Mouse (Mus musculus) adrenal gland, postnatal 10 days (tissue): ENCODE measurements around the gene Bcorl1. TPM values are rescaled to one million over a fixed set of nuclear protein-coding genes. Genes with fewer than 3 reads are reported as not detected.
"Not testable (repeated sequence)": the region's sequence is repeated elsewhere in the genome, so short reads cannot be mapped to it uniquely, and the experiment has no call there.

ENCODE experiments used
- DNase-seq: peaks from one replicate; pipeline ENCODE4 v3.0.0; 2021; ENCODE audit warnings: mixed read lengths
- total RNA-seq, 2 experiments: library from RNA; stranded (reverse); gene quantifications; 2 replicates each; pipeline ENCODE4 v1.2.3; 2021

The Bcorl1 gene
- total RNA-seq, 2 experiments from 2014 or later = 9.9 to 12.6 TPM

DNA sequence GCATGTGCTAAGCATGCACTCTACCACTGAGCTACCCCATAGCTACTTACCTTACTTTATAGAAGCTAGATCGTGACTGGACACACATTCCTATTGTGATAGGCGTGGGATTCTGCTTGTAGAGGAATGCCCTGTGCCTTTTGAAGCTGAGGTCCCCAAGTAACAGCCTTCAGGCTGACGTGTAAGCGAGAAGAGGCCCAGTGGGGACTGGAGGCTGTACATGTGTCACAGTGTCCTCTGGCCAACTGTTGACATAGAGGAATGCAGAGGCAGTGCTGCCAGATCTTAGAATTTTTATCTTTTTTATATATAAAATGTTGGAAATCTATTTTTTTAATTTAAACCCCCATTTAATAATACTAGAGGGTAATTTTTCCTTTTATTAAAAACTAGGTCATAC, 58.8 kb downstream of the Bcorl1 start:
- no peak for DNase-seq

DNA sequence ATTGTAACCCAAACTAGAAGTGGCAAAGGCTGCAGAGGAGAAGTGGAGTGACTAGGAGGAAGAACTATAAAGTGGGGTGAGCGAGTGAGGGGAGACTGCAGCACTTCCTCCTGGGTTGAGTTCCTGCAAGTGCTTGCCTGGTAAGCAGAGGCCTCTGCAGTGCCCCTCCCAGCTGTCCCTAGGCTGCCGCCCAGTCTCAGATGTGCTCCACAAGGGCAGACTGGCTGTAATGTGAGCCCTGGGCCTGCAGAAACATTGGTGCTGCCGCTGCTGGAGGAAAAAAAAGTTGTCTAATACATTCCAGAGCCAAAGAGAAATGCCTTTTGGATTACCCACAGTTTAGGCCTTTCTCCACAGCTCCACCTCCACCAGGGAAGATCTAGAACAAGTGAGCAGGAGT, 64.0 kb downstream of the Bcorl1 start:
- DNase-seq = no peak

DNA sequence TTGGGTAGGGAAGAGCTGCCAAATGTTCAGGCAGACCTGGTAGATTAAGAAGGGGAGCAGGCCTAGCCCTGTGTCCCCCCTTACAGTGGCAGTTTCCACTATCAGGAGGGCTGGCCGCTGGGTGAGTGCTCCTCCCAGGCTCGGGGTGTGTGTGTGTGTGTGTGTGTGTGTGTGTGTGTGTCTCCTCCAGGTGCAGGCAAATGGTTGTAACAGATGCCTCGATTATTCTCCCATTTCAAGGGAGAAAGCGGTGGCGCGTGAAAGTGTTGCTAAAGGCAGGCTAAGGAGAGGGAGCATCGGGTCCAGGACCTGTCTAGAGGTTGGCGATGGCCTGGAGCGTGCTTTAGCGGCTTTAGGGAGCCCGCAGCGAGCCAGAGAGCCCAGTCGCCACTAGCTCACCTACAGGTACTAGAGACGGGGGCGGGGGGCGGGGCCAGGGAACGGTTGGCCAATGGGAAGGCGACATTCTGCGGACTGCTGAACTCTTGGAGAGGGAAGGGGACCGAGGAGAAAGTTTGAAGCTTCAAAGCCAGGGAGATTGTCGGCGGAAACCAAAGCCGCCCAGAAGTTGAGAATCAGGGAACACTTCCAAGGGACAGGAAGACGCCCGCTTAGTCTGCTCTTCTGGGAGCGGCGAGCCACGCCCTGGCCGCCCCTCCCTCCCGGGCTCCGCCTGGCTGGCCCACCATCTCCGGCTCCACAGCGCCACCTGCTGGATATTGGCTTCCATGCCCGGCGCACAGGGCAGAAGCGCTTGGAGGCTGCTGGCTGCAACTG, 68.6 kb downstream of the Bcorl1 start:
- DNase-seq = peak; percentile 93

DNA sequence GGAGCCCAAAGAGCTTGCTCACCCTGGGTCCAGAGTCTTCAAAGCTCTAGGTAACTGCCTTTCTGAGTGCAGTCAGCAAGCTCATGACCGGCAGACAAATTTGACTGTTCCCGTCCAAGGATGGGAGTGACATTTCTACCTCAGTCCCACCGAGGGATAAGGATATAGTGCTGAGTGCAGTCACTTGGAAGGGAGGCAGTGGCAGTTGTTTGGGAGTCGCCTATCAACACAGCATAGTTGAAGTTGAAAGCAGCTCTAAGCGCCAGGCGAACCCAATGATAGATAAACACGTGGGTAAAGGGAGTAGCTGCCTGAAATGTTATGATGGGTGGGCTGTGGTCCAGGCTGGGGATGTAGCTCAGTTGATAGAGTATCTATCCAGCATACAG, 69.2 kb downstream of the Bcorl1 start:
- DNase-seq = no peak

DNA sequence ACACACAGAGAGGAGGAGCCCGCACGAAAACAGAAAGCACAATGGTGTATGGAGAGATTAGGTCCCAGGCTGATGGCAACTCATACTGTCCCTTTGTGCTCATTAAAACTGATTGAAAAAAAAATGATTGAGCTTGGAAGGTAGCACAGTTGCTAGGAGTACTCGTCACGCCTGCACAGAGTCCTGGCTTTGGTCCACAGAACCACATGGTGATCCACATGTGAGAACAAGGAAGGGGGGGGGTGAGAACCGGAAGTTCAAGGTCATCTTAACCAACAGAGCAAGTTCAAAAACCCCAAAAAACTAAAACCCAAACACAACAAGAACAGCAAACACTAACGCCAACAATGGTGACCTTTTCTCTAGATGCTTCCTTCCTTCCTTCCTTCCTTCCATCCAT, 71.5 kb downstream of the Bcorl1 start:
- DNase-seq = no peak

DNA sequence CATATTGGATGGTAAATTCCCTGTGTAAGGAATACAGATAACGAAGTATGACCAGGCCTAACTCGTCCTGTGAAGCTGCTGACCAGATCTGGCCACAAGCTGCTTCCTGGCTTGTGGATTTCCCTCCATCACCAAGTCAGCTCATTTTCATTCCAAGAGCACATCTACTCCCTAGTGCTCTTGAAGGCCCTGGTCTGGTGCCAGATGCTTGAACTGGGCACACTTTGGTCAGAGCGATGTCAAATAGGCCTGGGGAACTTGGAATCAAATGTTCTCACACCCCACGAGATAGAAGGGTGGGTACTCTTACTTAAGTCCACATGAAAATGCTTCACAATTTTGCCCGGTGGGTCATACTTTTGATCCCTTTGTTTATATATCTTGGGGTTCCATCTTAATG, 73.1 kb downstream of the Bcorl1 start:
- no peak for DNase-seq

DNA sequence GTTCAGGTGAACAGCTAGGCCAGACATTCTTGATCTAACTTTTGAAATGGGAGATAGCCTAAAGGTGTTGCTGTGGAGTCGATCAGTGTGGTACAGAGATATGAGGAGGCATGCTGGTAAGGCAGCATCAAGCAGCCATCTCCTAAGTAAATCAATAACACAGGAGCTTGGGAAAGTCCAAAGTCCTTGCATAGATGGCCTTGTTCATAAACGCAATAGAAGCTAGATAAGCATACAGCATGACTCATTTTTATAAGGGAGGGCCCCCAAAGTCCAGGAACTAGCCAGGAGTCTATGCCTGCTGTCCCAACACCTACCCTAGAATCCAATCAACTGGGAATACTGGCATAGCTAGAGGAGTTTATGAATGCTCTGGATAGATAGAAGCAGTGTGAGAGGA, 77.3 kb downstream of the Bcorl1 start:
- DNase-seq = no peak

DNA sequence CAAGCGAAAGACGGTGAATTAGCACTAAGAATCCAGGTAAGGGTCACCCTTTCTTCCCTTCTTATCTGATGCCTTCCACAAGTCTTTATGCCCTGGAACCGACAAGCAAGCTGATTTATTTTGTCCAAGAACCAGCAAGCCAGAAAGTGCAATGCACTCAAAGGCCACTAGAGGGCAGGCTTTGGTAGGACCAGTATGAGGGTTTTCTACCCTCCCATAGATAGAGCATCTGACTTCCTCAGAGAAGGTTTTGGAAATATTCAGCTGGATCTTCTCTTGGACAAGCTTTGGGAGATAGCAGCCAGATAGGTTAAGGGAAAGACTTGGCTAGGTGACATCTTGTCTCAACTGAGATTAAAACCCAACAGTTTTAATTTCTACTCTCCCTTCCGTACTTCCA, 81.8 kb downstream of the Bcorl1 start:
- DNase-seq = peak; percentile 78

DNA sequence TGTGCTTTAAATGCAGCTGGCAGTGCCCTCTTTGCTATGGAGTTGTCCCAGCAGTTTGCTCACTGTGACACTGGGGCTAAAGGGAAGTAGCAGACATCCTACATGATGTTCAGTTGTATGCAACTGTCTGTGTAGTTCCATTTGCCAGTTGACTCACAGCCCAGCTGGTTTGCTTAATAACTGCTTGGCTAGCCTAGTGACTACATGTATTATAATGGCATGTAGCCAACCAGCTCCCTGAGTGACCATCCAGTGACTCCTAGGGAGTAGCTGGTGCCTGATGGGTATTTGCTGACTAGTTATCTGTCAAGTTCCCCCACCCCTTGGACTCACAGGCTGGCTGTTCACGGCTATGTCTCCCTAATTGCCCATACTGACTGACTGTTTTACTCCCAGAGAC, 82.5 kb downstream of the Bcorl1 start:
- no peak for DNase-seq

DNA sequence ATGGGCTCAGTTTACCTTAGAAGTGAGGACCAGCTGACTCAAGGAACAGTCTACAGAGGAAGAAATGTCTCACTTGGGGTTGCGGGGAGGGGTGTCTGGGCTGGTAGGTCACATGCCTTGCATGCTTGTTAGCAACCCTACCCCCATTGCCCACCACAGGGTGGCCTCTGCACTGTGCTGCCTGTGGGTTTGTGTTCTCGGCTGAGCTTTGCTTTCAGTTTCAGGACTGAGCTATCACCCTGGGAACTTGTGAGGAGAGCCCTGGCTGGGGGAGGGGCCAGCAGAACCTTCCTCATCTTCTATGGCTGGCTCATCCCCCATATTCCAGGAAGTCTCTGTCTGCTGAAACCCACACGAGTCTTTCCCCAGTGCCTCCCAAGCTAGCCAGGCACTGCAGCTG, 83.4 kb downstream of the Bcorl1 start:
- no peak for DNase-seq

DNA sequence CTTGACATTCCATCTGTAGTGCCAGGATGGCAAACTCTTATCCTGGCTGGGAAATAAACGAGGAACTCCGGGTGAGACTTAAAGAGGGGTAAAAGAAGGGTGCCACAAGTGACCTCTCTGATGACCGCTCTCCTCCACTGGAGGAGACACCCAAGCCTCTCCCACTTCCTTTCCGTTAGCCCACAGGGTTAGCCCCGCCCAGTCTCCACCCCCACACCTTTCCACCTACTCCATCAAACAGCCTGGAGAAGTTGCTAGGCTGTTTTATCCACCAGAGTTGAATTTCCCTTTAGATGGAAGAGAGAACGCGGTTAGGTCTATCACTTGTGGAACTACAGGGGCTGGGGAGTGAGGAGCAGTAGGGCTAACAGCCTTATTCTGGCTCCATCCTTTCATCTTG, 84.1 kb downstream of the Bcorl1 start:
- DNase-seq = no peak

DNA sequence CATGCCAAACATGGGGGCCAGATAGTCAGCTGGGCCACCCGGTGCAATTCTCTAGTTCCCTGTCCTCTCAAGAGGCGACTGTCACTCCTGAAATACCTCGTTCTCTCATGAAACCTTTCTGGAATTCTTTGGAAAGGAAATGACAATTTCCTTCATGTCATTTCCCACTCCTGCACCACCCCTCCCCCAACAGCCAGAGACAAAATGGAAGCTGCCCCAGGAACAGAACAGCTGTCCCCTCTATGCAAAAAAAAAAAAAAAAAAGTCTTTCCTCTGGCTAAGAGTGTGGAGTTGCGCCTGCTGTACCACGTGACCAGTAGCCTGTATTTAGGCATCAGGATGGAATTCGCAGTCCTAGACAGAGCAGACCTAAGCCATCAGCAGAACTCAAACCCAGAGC, 87.1 kb downstream of the Bcorl1 start:
- no peak for DNase-seq

DNA sequence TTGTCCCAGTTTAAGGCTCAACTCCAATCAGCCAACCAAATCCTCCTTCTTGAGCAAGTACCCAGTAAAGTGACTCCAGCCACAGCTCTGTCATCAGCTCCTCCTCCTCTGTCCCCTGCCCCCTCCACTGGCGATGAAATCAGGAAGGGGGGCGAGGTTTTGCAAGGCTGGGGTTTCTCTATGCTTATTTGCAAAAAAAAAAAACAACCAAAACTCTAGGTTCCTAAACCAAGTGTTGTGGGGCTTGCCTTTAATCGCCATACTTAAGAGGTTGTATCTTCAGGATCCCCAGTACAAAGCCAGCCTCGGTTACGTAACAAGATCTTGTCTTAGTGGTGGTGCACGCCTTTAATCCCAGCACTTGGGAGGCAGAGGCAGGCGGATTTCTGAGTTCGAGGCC, 87.5 kb downstream of the Bcorl1 start:
- DNase-seq = no peak

DNA sequence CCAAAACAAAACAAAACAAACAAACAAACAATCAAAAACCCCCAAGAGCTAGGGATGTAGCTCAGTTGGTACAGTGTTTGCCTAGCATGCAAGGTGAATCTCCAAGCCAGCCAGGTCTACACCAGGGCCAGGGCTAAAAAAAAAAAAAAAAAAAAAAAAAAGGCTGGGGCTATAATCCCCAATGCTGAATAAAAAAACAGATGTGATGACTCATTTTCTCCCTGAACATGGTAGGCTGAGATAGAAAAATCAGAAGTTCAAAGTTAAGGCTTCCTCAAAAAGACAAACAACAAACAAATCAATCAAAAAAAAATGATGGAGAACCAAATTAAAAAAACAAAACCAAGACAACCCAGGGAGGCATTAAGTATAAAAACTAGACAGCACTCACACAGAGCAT, 87.9 kb downstream of the Bcorl1 start:
- DNase-seq = no peak

DNA sequence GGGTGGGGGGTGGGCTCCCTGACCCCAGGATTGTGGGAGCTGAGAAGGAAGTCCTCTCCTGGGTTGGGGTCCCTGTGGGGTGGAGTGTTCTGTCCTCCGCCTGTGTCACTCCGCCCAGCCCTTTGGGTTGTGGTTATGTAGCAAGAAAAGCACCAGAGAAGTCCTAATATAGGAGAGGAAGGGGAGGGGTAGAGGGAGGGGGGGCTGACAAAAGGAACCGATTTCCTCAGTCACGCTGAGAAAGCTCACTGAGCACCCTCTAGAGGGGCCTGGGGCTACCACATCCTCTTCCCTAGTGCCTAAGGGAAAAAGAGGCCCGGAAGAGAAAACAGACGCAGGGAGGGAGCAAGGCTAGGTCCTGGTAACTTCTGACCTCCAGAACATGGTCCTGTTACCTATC, 88.4 kb downstream of the Bcorl1 start:
- DNase-seq = no peak

DNA sequence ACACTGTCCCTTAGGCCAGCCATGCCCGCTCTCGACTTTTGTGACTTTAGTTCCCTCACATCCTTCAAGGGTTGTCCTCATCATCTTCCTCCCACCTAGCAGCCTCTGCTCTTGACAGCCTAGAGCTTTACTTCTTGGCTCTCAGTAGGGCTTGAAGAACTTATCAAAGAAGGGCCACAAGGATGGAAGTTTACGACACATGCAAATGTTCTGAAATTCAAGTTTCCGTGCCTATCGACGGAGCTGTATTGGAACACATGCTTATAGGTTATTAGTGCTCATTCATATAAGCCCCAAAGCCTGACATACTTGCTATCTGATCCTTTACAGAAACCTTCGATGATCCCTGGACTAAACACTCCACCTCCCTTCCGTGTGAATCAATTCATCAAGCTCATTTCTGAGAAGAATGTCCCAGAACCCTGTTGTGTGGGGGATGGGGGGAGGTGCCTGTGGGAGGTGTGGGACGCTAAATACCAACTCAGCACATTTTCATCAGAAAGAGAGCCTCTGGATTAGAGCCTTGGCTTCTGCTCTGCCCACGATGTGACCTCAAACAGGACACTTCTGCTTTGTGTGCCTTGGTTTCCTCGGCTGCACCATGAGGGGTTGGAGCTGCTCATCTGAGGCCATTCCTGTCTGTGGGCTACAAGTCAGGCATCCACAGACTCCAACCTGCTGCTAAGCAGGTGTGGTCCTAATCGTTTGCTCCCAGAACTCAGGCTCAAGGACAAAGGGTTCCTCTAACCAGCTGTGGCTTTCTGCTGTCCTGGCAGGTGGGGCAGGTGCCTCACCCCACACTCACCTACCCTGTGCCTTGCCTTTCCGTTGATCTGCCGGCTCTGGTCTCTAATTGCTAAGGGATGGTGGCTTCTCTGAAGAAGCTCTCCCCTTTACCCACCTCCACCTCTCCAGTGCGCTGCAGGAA, 91.7 kb downstream of the Bcorl1 start:
- DNase-seq = no peak

DNA sequence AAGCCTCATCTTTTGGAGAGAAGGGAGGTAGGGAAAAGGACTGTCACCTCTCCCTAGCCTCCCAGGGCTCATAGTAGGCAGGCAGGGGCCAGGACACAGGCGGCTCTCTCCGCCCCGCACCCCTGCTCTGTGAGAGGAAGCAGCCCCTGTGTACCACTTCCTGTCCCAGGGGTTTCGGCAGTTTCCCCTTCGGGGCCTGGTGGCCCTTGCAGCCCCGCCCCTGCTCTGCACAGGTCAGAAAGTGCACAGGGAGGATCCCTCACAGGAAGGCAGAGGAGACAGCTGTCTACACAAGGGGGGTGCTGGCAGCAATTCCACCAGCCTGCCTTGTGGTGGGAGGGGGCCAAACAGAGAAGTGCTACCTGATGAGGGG, 92.4 kb downstream of the Bcorl1 start:
- DNase-seq = no peak

DNA sequence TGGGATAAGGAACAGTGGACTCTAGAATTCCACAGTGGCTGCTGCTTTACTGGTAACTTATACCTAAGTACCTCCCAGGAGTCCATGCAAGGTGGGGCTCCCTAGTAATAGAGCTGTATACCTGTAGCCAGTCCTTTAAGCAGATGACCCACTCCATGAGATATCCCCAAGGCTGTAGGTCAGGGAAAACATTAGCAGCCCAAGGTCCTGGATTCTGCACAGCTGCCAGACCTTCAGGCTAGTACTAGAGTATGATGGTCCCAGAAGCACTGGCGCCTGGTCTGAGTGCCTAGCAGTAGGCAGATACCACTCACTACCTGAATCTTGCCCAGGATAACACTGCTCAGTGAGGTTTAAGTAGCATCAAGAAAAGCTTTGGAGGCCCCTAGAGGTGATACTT, 93.1 kb downstream of the Bcorl1 start:
- no peak for DNase-seq

DNA sequence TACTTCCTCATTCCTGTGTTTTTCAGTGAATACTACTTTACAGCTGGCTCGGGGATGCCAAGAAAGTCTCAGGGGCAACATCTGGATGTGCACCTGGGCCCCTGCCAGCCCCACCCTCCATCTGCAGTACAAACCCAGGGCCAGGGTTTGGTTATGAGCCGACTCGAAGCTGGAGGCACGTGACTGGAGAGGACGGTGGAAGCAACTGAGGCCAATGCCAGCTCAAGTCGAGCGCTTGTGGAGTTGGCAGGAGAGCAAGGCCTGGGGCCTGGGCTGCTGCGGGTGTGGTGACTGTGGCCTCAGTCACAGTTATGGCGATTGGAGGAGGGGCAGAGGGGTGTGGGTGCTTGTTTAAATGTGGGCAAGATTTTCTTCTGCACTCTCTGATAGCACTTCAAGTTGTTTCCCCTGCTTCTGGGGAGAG, 94.3 kb downstream of the Bcorl1 start:
- DNase-seq = peak; percentile 23

DNA sequence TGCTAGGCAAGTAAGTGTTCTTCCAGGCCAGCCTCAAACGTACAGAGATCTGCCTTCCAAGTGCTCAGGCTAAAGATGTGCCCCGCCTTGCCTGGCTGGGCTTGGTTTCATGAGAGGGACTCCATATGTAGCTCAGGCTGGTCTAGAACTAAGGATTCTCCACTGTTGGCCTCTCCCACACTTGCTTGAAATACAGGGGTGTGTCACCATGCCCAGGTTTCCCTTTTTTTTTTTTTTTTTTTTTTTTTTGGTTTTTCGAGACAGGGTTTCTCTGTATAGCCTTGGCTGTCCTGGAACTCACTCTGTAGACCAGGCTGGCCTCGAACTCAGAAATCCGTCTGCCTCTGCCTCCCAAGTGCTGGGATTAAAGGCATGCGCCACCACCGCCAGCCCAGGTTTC, 94.9 kb downstream of the Bcorl1 start:
- not testable (repeated sequence) for DNase-seq

DNA sequence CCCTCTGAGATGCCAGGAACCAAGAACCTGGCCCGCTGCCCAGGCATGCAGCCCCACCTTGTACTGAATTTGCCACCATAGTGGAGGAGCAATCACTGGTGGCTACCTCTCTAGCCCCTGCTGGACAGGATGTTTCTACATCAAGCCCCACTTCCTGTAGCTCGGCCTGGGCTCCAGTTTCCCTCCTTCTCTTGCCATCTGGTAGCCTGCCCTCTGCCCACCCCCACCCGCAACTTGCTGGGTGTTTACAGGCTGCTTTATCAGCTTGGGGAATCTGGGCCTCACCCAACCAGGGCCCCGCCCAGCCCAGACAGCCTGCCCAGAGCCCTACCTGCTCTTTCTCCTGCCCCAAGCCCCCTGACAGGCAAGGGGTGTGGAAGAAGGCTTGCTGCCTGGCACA, 97.9 kb downstream of the Bcorl1 start:
- DNase-seq = no peak

DNA sequence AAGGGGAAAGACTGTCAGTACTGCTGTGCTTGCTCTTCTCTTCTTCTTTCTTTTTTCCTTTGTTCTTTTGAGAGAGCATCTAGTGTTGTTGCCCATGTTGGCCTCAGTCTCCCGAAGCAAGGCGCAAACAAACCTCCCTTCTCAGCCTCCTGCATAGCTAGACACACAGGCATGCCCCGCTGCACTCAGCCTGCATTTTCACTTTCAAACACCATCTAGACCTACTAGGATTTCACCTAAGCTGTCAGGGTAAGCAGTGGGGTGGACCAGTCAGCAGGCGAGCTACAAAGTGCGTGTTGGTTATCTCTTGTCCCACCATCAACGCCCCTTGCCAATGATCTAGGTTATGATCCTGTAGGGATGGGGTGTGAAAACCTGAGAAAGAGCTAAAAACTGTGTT, 100.4 kb downstream of the Bcorl1 start:
- DNase-seq = no peak

DNA sequence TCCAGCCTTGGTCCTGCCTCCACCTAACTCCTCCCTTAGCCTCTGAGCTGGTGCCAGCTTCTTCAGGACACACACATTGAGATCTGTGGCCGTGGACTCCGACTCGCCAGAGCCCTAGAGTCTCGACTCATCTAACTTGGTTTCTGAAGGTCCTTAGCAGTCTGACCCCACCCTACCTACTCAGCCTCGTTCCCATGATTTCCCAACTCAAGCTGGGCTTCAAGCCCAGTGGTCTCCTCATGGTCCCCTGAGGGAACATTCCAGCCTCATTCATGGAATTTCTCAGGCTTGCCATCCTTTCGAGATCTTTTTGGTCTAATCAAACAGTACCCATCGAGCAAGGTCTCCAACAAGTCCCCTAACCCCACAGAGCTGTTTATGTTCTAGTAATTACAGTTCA, 100.8 kb downstream of the Bcorl1 start:
- DNase-seq = no peak

DNA sequence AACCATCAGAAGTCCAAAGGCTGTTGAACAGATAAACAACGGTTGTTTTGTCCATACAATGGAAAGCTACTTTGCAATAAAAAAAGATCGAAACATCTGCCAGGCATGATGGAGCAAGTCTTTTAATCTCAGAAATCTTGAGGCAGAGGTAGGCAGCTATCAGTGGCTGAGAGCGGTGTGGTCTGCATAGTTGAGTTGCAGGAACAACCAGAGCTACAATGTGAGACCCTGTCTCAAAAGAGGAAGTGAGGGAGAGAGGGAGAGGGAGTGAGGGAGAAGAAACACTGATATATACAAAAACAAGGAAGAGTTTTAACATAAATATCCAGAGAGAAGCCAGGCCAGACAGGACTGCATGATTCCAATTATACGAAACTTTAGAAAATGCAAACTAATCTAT, 103.5 kb downstream of the Bcorl1 start:
- DNase-seq = no peak
